Mouse (Mus musculus) layer of hippocampus, postnatal 36 days (tissue): Measurements from ENCODE around the gene Dlk1. TPM values are rescaled to one million over a fixed set of nuclear protein-coding genes. Genes with fewer than 3 reads are reported as not detected.
"Not testable (repeated sequence)": the region's sequence is repeated elsewhere in the genome, so short reads cannot be mapped to it uniquely, and the experiment has no call there.

Experiments
- DNase-seq, 2 experiments: peaks; one replicate each; pipeline ENCODE4 v3.0.0; 2022
- total RNA-seq, 2 experiments: library from RNA; stranded (reverse); gene quantifications; 2 replicates each; pipeline ENCODE4 v1.2.3; 2021

Gene Dlk1
- total RNA-seq, 2 experiments from 2014 or later: 3.5 to 5.5 TPM

DNA sequence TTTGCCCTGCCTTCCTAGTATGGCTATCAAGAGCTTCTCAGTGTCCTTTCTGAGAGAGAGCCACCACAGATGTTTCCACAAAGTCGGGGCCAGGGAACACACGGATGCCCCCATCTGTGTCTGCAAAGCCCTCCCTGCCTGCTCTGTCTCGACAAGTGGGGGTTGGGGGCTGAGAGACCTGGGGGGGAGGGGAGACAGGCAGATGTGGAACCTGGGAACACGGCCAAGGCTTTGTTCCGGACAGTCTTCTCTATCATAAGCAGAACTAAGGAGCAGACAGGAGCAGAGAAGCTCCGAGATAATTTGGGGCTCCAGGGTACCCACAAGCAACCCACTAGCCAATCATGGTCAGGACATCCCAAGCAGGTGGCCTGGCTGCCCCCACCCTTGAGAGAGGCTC is 12.6 kb upstream of the Dlk1 start:
- DNase-seq: no peak

DNA sequence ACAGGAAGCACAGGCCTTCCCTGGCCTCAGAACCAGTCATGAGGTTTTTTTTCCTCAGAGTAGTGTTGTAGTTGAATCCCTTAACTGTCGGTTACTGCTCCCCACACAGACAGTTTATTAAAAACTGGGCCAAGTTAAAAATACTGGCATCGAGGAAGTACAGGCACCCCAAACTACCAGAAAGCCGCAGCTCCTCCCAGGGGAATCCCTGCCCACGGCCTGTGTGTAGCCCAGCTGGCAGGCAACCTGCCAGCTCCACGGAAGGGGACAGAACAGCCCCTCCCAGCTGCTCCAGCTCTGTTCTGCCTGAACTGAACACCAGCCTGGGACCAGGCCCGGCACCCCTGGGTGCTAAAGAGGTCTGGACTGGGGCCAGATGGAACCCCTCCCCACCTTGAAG is 11.3 kb upstream of the Dlk1 start:
- DNase-seq: peak in 1 of 2 experiments; percentile 28

DNA sequence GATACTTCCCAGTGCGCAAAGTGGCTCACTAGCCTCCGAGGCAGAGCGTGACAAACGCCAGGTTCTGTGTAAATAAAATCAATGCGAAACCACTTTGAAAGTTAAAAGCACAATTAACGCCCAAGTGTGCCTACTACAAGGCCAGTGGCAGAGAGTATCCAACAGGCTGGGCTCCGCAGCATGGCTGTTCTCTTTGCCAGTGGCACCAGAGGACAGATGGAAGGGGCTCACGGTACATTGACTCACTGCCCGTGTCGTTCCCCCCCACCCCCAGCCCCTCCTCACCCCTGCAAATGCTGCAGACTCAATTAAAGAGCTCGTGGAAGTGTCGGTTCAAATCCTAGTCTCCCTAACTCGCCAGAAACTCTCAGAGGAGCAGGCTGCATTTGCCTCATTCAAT is 10.5 kb upstream of the Dlk1 start:
- DNase-seq: no peak

DNA sequence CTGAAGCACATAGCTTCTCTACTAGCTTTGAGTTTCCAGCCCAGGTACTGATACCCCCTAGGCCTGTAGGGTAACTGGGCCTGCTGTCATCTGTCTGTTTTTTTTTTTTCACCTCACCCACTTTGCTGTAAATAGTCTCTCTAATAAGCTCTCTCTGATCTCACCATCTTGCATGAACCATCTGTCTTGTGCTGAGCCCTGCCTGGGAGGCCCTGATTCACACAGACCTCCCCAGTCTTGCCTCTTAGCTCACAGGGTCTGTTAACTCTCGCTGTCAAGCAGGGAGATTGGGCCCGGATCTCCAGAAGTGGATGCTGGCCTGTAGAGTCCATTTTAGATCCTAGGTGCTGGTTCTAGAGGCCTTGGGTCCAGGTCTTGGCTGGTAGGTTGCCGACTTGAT is 9.3 kb upstream of the Dlk1 start:
- peak; percentile 47 to 54 for DNase-seq

DNA sequence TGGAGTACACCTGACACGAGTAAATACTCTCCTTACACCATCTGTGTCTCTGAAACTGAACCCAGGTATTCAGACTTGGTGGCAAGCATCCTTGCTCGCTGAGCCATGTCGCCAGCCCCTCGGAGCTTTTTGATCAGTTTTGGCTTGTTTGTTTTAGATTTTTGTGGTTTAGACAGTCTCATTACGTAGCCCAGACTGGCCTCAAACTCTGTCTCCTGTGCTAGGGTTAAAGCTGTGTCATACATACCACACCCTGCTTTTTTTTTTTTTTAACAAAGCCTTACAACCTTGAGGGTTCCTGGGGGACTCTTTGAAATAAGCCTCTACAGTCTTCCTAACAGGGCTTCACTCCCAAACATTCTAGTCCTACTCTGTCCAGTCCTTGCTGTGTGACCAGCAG is 7.6 kb upstream of the Dlk1 start:
- no peak for DNase-seq

DNA sequence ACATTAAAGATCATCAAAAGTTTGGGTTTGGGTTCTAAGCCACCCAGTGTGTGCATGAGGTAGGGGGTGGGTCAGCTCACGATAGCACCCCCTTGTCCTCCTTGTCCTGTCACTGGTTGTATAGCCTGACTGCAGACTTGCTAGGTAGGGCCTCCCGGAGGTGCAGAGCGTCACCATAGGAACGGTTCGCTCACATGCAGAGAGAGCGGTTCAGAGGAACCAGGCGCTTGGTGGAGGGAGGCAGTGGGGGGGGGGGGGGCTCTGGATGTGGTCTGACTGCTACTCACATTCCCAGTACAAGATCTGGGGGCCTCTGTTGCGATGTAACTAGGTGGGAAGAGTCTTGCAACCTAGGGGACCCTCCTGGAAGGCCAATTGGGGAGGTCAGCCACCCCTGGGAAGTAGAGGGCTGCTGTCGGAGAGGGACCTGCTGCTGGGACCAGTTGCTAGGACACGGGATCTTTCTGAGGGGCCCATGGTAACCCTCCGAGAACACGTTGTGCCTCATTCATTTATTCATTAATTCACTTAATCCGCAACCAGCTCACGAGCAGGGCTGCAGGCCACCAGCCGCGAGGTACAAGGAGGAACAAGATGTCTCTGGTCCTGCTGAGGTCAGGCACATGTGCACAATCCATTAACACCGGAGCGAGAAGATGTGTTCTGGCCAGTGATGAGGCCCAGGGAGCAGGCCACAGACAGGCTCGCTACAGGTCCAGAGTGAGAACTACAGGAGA is 7.0 kb upstream of the Dlk1 start:
- peak; percentile 29 to 30 for DNase-seq

DNA sequence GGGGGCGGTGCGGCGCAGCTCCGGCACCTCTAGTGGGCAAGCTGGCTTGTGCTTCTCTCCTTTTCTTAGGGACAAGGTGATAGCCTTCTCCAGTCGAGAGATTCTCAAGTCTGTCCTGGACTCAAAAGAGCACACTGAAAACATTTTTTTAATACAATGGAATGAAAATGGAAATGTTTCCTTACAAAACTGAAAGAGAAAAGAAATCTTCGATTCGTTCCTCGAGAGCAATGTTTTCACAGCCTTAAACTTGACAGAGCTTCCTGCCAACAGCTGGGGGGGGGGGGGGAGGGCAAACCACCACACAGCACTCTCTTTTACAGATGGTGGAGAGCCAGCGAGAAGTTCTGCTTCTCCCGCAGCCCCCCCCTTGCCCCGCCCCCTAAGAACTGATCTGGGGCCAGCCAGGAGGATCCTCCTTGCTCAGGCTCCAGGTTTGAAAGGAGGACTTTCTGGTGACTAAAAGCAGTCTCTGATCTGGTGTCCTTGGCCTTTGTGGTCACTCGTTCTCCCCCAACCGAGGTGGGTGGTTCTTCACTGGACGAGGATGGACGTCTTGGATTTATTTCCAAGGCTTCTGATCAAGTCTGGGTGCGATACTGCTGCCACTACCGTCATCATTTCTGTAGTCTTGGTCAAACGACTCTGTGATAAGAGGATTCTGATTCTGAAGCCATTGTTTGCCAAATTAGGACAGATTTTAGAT is 6.2 kb upstream of the Dlk1 start:
- DNase-seq: no peak

DNA sequence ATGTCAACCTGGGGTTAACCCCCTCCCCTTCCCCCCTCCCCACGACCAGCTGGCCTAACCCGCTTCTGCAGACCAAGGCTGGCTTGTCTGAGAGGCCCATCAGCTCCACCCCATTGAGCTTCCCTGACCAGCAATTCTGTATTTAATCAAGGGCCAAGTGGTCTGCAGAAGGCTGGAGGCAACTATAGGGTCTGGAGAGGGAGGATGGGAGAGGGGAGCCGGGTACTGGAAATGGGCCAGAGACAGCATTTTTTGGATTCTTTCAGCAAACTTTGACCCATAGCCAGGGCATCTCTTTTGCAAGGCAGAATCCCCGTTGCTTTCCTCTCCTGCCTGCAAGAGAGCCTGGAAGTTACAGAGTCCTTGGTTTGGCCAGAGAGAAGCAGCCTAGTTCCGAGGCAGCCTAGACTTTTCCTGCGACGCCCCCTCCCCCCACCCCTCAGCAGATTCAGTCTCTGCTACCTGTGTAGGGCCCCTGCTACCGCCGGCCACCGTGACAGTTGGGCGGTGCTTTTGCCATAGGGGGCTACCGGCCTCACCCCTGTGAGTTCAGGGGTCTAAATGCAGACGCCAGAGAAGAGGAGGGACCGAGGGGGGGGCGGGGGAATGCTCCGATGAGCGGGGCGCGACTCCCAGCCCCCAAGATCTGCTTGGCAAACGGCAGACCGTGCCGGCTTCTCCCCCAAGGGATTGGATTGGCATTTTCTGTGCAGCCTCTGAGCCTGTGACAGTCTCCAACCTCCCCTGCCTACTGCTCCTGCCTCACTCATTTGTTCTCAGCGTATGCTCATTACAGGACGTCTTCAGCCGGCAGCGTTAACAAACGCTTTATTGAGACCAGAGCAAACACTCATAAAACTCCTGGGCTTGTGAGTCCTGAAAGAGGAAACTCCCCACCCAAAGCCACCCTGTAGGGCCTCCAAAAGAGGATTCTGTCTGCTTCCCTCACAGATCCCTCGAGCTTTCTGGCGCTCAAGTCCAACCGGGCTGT is 2.9 kb upstream of the Dlk1 start:
- DNase-seq: peak in 1 of 2 experiments; percentile 10

DNA sequence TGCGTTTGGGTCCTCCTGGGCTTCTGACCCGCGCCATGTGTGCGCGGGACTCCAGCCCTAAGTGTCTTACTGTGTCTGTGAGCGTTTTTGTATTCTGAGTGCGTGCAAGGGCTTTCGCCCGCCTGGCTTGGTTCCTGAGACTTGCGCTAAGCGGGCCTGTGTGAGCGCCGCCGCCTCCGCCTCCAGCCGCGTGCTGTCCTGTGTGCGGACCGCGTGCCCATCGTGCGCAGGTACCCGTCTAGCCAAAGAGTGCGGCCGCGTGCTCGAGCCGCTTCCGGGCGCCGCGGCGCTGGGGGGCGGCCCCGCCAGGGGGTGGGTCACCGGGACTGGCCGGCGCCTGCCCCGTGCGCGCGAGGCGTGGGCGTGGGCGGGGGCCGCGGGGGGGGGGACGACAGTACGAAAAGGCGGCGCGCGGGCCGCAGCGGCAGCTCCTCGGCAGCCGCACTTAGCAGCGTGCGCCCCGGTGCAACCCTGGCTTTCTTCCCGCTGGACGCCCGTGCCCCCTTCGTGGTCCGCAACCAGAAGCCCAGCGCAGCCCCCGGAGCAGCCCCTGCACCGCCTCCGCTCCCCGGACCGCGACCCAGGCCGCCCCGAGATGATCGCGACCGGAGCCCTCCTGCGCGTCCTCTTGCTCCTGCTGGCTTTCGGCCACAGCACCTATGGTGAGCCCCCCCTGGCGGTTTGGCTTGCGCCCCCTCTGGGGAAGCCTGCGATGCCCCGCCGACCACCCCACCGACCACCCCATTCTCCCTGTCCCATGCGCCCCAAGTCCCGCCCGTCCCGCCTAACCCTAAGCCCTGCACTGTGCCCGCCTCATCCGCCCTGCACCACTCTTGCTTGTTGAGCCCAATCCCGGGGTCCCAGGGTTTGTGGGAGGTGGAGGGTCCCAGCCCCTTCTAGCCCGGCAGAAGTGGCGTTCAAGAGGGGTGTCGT is 708 bp downstream of the Dlk1 start:
- DNase-seq: peak in 1 of 2 experiments; percentile 14

DNA sequence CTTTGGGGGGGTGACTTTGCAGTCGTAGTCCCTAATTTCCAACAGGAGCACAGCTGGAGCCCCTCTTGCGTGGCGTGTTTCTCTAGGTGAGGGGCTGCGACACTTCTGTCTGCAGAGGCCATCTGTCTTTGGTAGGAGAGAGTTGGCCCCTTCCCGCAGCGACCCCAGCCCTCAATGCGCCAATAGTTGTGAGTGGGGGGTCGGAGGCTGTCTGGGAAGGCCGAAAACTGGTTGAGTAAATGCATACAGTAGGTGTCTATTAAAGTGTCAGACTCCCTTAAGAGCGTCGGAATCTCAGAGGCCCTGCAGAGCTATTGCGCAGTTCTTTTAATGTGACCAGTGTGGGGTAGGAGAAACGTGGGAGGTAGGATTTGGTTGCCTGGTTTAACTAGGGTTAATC is 1.5 kb downstream of the Dlk1 start:
- no peak for DNase-seq

DNA sequence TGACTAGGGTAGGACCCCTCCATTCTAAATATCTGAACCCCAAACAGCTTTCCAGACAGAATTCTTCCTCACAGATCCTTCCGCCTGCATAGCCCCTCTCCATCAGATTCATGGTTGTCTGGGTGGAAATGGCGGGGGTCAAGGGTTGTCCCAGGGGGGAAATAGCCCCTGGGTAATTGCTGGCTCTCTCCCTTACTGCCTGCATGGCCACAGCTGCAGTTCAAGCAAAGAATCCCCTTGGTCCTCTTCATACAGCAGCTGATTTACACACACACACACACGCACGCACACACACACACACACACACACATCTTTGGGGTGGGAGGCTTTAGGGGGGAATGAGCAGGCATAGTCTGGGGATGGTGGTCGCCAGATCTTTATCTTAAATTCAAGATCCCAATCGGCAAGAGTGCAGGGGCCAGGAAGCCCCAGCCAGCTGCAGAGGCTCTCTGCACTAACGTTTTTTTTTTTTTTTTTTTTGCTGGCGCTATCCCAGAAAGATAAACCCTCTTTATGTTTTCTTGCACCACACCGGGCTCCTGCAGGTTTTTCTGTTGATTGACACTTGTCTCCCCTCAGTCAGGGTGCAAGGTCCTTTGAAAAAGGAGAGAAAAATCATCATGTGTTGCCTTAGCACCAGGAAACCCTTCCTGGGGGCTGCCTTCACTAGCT is 4.0 kb downstream of the Dlk1 start:
- DNase-seq: no peak

DNA sequence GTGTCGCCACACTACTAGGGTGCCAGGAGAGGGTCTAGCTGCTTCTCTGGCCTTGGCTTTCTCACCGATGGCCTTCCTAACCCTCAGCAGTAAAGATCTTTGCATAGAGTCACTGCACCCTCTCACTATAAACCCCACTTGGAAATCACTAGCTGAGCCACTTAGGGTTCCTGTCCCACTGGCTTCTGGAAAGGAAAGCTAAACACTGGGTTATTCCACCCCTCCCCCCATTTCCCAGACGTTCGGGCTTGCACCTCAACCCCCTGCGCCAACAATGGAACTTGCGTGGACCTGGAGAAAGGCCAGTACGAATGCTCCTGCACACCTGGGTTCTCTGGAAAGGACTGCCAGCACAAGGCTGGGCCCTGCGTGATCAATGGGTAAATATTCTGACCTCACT is 5.2 kb downstream of the Dlk1 start:
- DNase-seq: no peak

DNA sequence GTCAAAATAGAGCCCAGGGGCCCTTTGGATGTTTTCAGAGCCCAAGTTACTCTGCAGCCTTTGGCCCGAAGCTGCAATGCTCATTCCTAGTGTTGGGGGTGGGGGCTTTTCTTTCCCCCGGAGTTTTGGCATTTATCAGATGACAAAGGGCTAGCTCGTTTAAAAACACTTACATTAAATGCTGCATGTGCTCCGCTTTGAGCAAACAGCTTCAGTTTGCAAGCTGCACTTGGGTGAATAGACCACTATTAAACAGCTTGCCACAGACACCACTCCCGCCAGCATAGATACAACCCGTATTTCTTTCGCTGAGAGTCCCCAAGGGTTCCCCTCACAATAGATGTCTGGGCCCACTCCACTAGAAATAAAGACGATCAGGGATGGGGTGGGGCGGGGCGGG is 6.3 kb downstream of the Dlk1 start:
- no peak for DNase-seq

DNA sequence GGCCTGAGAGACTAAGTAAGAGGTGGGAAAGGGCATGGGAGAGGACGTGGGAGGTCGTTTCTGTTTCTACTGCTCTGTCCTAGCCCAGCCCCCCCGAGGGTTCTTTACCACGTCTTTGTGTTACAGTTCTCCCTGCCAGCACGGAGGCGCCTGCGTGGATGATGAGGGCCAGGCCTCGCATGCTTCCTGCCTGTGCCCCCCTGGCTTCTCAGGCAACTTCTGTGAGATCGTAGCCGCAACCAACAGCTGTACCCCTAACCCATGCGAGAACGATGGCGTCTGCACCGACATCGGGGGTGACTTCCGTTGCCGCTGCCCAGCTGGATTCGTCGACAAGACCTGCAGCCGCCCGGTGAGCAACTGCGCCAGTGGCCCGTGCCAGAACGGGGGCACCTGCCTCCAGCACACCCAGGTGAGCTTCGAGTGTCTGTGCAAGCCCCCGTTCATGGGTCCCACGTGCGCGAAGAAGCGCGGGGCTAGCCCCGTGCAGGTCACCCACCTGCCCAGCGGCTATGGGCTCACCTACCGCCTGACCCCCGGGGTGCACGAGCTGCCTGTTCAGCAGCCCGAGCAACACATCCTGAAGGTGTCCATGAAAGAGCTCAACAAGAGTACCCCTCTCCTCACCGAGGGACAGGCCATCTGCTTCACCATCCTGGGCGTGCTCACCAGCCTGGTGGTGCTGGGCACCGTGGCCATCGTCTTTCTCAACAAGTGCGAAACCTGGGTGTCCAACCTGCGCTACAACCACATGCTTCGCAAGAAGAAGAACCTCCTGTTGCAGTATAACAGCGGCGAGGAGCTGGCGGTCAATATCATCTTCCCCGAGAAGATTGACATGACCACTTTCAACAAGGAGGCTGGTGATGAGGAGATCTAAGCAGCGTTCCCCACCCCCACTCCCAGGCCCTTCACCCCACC is 7.1 kb downstream of the Dlk1 start:
- no peak for DNase-seq

DNA sequence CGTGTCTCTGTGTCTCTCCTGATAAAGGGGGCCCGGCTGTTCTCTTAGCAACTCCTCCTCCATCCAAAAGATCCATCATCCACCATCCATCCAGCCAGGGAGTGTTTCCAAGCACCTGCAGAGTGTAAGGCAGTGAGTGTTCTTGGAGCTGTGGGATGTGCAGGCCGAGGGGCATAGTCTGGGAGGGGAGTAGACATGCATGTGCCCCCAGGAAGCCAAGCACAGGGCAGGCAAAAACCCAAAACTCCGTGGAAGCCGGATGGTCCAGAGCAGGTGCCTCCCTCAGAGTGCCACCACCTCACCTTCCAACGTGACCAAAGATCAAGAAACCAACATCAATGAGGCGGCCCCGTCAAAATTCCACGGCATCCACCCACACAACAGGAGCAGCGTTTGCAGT is 10.0 kb downstream of the Dlk1 start:
- no peak for DNase-seq

DNA sequence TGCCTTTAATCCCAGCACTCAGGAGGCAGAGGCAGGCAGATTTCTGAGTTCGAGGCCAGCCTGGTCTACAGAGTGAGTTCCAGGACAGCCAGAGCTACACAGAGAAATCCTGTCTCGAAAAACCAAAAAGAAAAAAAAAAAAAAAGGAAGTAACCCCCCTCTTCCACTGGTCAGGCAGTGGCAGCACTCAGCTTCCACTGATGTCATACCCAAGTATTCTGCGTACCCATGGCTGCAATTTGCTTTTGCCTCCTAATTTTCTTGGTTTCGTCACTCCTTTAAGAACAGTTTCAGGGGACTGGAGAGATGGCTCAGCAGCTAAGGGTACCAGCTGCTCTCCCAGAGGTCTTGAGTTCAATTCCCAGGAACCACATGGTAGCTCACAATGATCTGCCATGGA is 14.8 kb downstream of the Dlk1 start:
- DNase-seq: not testable (repeated sequence)

DNA sequence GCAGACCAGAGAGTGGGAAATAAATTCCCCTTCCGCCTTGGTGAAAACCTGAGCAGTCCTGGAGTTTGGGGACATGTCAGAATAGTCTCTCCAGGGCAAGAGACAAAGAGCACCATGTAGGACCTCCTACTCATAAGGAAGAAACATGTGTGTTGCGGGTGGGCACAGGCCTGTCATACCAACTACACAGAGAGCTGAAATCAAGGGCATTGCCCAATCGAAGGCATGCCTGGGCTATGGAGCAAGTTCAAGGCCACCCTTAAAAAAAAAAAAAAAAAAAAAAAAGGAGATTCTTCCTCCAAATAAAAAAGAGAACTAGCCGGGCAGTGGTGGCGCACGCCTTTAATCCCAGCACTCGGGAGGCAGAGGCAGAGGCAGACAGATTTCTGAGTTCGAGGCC is 17.2 kb downstream of the Dlk1 start:
- no peak for DNase-seq

DNA sequence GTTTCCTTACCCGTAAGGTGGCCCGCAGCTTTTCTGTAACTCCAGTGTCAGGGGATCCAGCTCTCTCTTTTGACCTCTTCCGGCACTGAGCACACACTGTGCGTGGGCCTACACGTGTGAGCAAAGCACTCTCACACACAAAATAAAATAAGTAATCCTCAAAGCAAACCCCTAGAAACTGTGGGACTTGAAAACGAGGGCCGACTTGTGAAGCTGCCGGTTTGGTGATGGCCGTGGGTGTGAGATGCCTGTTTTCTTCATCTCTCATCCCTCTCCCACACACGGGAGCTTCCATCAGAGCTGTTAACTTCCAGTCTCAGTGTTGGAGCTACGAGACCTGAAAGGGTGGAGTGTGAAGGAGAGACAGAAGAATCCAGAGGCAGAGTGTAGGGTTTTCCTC is 20.0 kb downstream of the Dlk1 start:
- no peak for DNase-seq

DNA sequence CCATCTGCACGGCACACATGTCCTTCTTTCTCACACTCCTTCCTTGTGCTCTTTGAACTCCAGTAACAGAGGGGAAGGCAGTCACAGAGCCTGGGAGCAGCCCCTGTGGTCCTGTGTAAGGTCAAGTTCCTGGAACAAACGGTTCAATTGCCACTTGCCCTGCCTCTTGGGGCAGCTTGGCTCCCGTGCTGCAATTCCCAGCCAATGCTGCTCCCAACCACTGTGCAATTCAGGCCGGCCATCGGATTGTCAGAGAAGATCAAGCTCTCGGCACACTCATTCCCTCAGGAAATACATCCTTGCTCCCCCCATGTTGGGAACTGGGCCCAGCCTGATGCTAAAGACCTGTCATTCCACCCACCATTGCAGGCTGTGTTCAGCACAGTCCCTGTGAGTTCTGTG is 21.0 kb downstream of the Dlk1 start:
- DNase-seq: no peak

DNA sequence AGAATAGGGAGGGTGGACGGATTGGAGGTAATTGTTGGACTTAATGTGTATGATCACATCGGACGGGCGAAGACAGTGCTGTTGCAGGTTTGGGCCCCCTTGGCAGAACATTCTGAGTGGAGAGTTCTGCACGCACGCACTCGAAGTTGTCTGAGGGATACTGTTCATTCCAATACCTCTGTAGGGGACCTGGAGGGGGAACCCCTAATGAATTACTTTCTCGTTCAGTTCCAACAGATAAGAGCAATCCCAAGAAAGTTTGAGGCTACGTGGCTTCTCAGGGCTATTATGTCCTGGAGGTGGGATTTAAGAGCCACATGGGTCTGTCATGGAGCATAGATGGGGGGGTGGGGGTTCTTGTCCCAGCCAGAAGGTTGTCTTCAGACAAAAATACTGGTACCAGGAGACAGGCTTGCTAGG is 21.6 kb downstream of the Dlk1 start:
- no peak for DNase-seq
